Mouse (Mus musculus): ENCODE data around the gene Pde10a.

- TF ChIP-seq E2F4 (IDR thresholded peaks at IDR 0.05; ENCODE audit: insufficient read depth) (no peak), CEBPB (IDR thresholded peaks at IDR 0.05; ENCODE audit: insufficient read depth, poor library complexity, severe bottlenecking) (no peak), POLR2A (IDR thresholded peaks at IDR 0.05; ENCODE audit: insufficient read length, low read depth) (no peak), USF1 (IDR thresholded peaks at IDR 0.05; ENCODE audit: low read depth) (no peak), MYOD1 (IDR thresholded peaks at IDR 0.05; ENCODE audit: control insufficient read depth in 1 of 3, insufficient read length in 2 of 3, low read depth in 2 of 3) (no peak), MAX (IDR thresholded peaks at IDR 0.05; ENCODE audit: low read depth) (no peak), TCF12 (IDR thresholded peaks at IDR 0.05; ENCODE audit: insufficient read depth, poor library complexity, severe bottlenecking) (no peak), SRF (IDR thresholded peaks at IDR 0.05; ENCODE audit: control insufficient read depth, insufficient read length, low read depth) (no peak)
Measured at GRCm38 (mm10) chr17:8533828-8534227, 8.7 kb downstream of the Pde10a start.

Data from myocyte (in vitro differentiated cells).